Mouse (Mus musculus): ENCODE measurements around the gene Odf3l2. TPM values are rescaled to one million over a fixed set of nuclear protein-coding genes. Genes with fewer than 3 reads are reported as not detected.

Odf3l2 gene
- polyA plus RNA-seq, 1 experiment from 2014 or later: not detected

GRCm38 (mm10) chr10:79686691-79687090 lies 41.2 kb upstream of the Odf3l2 start:
- Histone ChIP-seq H3K4me3 (ENCODE audit: control insufficient read depth in 1 of 2, insufficient read depth in 1 of 2, low read depth in 1 of 2, low read length in 2 of 2) (no peak overlapping the region), H3K4me2 (ENCODE audit: low read length) (no peak overlapping the region), H3K27me3 (ENCODE audit: control insufficient read depth, insufficient read depth, low read length) (no peaks in the 10 kb centered on the region), H3K9ac (ENCODE audit: low read length) (peak overlapping the region; percentile 38), H3K36me3 (ENCODE audit: control insufficient read depth, insufficient read depth, low read length) (peaks cover 63% of the 10 kb centered on the region), H3K9me3 (ENCODE audit: control insufficient read depth, low read length) (no peaks in the 10 kb centered on the region), H3K4me1 (ENCODE audit: control insufficient read depth in 2 of 2, insufficient read depth in 2 of 2, low read length in 2 of 2) (peaks cover 22 to 32% of the 10 kb centered on the region in 2 experiments), H3K27ac (replicated peaks in 1 of 2; ENCODE audit: control insufficient read depth in 1 of 2, insufficient read depth in 1 of 2, low read depth in 2 of 2, low read length in 2 of 2) (peak overlapping the region; percentile 85 to 86)
- 50% methylated on average over 1 of the region's 1 CpGs for WGBS
- no peak for ATAC-seq (ENCODE audit: insufficient number of reproducible peaks, insufficient read depth, low FRiP score, low read depth)

- Histone ChIP-seq H3K36me3 (ENCODE audit: control insufficient read depth, insufficient read depth, low read length) (peaks cover 63% of the 10 kb centered on the region), H3K4me3 (ENCODE audit: control insufficient read depth in 1 of 2, insufficient read depth in 1 of 2, low read depth in 1 of 2, low read length in 2 of 2) (no peak overlapping the region), H3K9ac (ENCODE audit: low read length) (peak overlapping the region; percentile 38), H3K27ac (replicated peaks in 1 of 2; ENCODE audit: control insufficient read depth in 1 of 2, insufficient read depth in 1 of 2, low read depth in 2 of 2, low read length in 2 of 2) (peak overlapping the region; percentile 83 to 86), H3K9me3 (ENCODE audit: control insufficient read depth, low read length) (no peaks in the 10 kb centered on the region), H3K4me2 (ENCODE audit: low read length) (no peak overlapping the region), H3K4me1 (ENCODE audit: control insufficient read depth in 2 of 2, insufficient read depth in 2 of 2, low read length in 2 of 2) (peaks cover 24 to 34% of the 10 kb centered on the region in 2 experiments), H3K27me3 (ENCODE audit: control insufficient read depth, insufficient read depth, low read length) (no peaks in the 10 kb centered on the region)
- no peak for ATAC-seq (ENCODE audit: insufficient number of reproducible peaks, insufficient read depth, low FRiP score, low read depth)
- whole genome bisulfite sequencing: 58% methylated on average over 2 of the region's 2 CpGs
Measured at GRCm38 (mm10) chr10:79686219-79686618, 40.7 kb upstream of the Odf3l2 start.

GRCm38 (mm10) chr10:79684770-79685600 lies 39.4 kb upstream of the Odf3l2 start:
- H3K9ac ChIP-seq (ENCODE audit: low read length): peak overlapping the region; percentile 92
- no peaks in the 10 kb centered on the region for H3K27me3 ChIP-seq (ENCODE audit: control insufficient read depth, insufficient read depth, low read length)
- peaks cover 27 to 39% of the 10 kb centered on the region in 2 experiments for H3K4me1 ChIP-seq (ENCODE audit: control insufficient read depth in 2 of 2, insufficient read depth in 2 of 2, low read length in 2 of 2)
- peaks cover 63% of the 10 kb centered on the region for H3K36me3 ChIP-seq (ENCODE audit: control insufficient read depth, insufficient read depth, low read length)
- WGBS: 92% methylated on average over 25 of the region's 25 CpGs
- no peak overlapping the region for H3K4me2 ChIP-seq (ENCODE audit: low read length)
- no peak overlapping the region for H3K4me3 ChIP-seq (ENCODE audit: control insufficient read depth in 1 of 2, insufficient read depth in 1 of 2, low read depth in 1 of 2, low read length in 2 of 2)
- H3K9me3 ChIP-seq (ENCODE audit: control insufficient read depth, low read length): no peaks in the 10 kb centered on the region
- no peak for ATAC-seq (ENCODE audit: insufficient number of reproducible peaks, insufficient read depth, low FRiP score, low read depth)
- peak overlapping the region; percentile 18 to 88; a peak in 1 of 4 replicates for H3K27ac ChIP-seq (replicated peaks in 1 of 2; ENCODE audit: control insufficient read depth in 1 of 2, insufficient read depth in 1 of 2, low read depth in 2 of 2, low read length in 2 of 2)

- Histone ChIP-seq H3K27me3 (ENCODE audit: control insufficient read depth, insufficient read depth, low read length) (no peaks in the 10 kb centered on the region), H3K9ac (ENCODE audit: low read length) (peak overlapping the region; percentile 92), H3K36me3 (ENCODE audit: control insufficient read depth, insufficient read depth, low read length) (peaks cover 54% of the 10 kb centered on the region), H3K27ac (replicated peaks in 1 of 2; ENCODE audit: control insufficient read depth in 1 of 2, insufficient read depth in 1 of 2, low read depth in 2 of 2, low read length in 2 of 2) (peak overlapping the region; percentile 18 to 88; a peak in 3 of 4 replicates), H3K4me3 (ENCODE audit: control insufficient read depth in 1 of 2, insufficient read depth in 1 of 2, low read depth in 1 of 2, low read length in 2 of 2) (peak overlapping the region in 1 of 2 experiments; percentile 77; a peak in 2 of 4 replicates), H3K9me3 (ENCODE audit: control insufficient read depth, low read length) (no peaks in the 10 kb centered on the region), H3K4me1 (ENCODE audit: control insufficient read depth in 2 of 2, insufficient read depth in 2 of 2, low read length in 2 of 2) (peaks cover 27 to 39% of the 10 kb centered on the region in 2 experiments), H3K4me2 (ENCODE audit: low read length) (peak overlapping the region; percentile 71)
- WGBS: 67% methylated on average over 6 of the region's 6 CpGs
- no peak for ATAC-seq (ENCODE audit: insufficient number of reproducible peaks, insufficient read depth, low FRiP score, low read depth)
Measured at GRCm38 (mm10) chr10:79683726-79684640, 38.4 kb upstream of the Odf3l2 start.

GRCm38 (mm10) chr10:79682916-79683582 lies 37.5 kb upstream of the Odf3l2 start:
- Histone ChIP-seq H3K27me3 (ENCODE audit: control insufficient read depth, insufficient read depth, low read length) (no peaks in the 10 kb centered on the region), H3K9ac (ENCODE audit: low read length) (peak overlapping the region; percentile 92), H3K4me3 (ENCODE audit: control insufficient read depth in 1 of 2, insufficient read depth in 1 of 2, low read depth in 1 of 2, low read length in 2 of 2) (peak overlapping the region; percentile 77 to 88), H3K36me3 (ENCODE audit: control insufficient read depth, insufficient read depth, low read length) (peaks cover 45% of the 10 kb centered on the region), H3K4me1 (ENCODE audit: control insufficient read depth in 2 of 2, insufficient read depth in 2 of 2, low read length in 2 of 2) (peaks cover 27 to 39% of the 10 kb centered on the region in 2 experiments), H3K27ac (replicated peaks in 1 of 2; ENCODE audit: control insufficient read depth in 1 of 2, insufficient read depth in 1 of 2, low read depth in 2 of 2, low read length in 2 of 2) (peak overlapping the region; percentile 68 to 88), H3K4me2 (ENCODE audit: low read length) (peak overlapping the region; percentile 71), H3K9me3 (ENCODE audit: control insufficient read depth, low read length) (no peaks in the 10 kb centered on the region)
- WGBS: under 1% methylated on average over 10 of the region's 10 CpGs
- ATAC-seq (ENCODE audit: insufficient number of reproducible peaks, insufficient read depth, low FRiP score, low read depth): no peak

- 0% methylated on average over 10 of the region's 10 CpGs for WGBS
- peaks cover 40% of the 10 kb centered on the region for H3K36me3 ChIP-seq (ENCODE audit: control insufficient read depth, insufficient read depth, low read length)
- peak overlapping the region; percentile 77 to 88 for H3K4me3 ChIP-seq (ENCODE audit: control insufficient read depth in 1 of 2, insufficient read depth in 1 of 2, low read depth in 1 of 2, low read length in 2 of 2)
- peak overlapping the region; percentile 65 to 88 for H3K27ac ChIP-seq (replicated peaks in 1 of 2; ENCODE audit: control insufficient read depth in 1 of 2, insufficient read depth in 1 of 2, low read depth in 2 of 2, low read length in 2 of 2)
- no peak for ATAC-seq (ENCODE audit: insufficient number of reproducible peaks, insufficient read depth, low FRiP score, low read depth)
- H3K9me3 ChIP-seq (ENCODE audit: control insufficient read depth, low read length): no peaks in the 10 kb centered on the region
- peak overlapping the region; percentile 92 for H3K9ac ChIP-seq (ENCODE audit: low read length)
- peak overlapping the region; percentile 71 for H3K4me2 ChIP-seq (ENCODE audit: low read length)
- H3K4me1 ChIP-seq (ENCODE audit: control insufficient read depth in 2 of 2, insufficient read depth in 2 of 2, low read length in 2 of 2): peaks cover 27 to 39% of the 10 kb centered on the region in 2 experiments
- no peaks in the 10 kb centered on the region for H3K27me3 ChIP-seq (ENCODE audit: control insufficient read depth, insufficient read depth, low read length)
Measured at GRCm38 (mm10) chr10:79682551-79682915, 37.0 kb upstream of the Odf3l2 start.

Data from heart, embryonic 14.5 days (tissue).